Mouse (Mus musculus) thymus, adult 2 months (tissue): ENCODE measurements around the gene Srgap3. TPM values are rescaled to one million over a fixed set of nuclear protein-coding genes. Genes with fewer than 3 reads are reported as not detected.

Experiments
- DNase-seq: peaks from one replicate; pipeline ENCODE4 v3.0.0; 2021
- H3K27ac ChIP-seq: fragments of 200-500 bp; 2 replicates; pipeline ENCODE4 v1.5.1; 2012; ENCODE audit warnings: low read length, control low read depth; ENCODE audit not compliant: control insufficient read depth, insufficient read depth
- H3K27me3 ChIP-seq: fragments of 200-500 bp; 2 replicates; pipeline ENCODE4 v1.6.1; 2012; ENCODE audit warnings: mild to moderate bottlenecking, low read length, moderate library complexity, mixed read lengths; ENCODE audit not compliant: control insufficient read depth, insufficient read depth
- H3K36me3 ChIP-seq: fragments of 200-500 bp; 2 replicates; pipeline ENCODE4 v1.6.1; 2012; ENCODE audit warnings: mild to moderate bottlenecking, low read length, moderate library complexity; ENCODE audit not compliant: control insufficient read depth, insufficient read depth
- H3K4me1 ChIP-seq: fragments of 200-500 bp; replicated peaks from 2 replicates; pipeline ENCODE4 v1.6.1; 2012; ENCODE audit warnings: low read length; ENCODE audit not compliant: control insufficient read depth, insufficient read depth
- H3K4me3 ChIP-seq: fragments of 200-500 bp; 2 replicates; pipeline ENCODE4 v1.5.1; 2012; ENCODE audit warnings: mild to moderate bottlenecking, low read length, control low read depth, moderate library complexity; ENCODE audit not compliant: control insufficient read depth, insufficient read depth
- CTCF ChIP-seq: fragments of 200-500 bp; IDR thresholded peaks from 2 replicates; pipeline ENCODE4 v1.5.1; 2012; ENCODE audit warnings: mild to moderate bottlenecking, control low read depth, low read length, moderate library complexity, borderline replicate concordance; ENCODE audit not compliant: control insufficient read depth, poor library complexity, insufficient read depth; ENCODE audit errors: extremely low read depth
- POLR2A ChIP-seq: fragments of 200-500 bp; IDR thresholded peaks from 2 replicates; pipeline ENCODE4 v1.6.1; 2012; ENCODE audit warnings: mild to moderate bottlenecking, low read length, control low read depth, moderate library complexity; ENCODE audit not compliant: control insufficient read depth, poor library complexity, insufficient read depth; ENCODE audit errors: extremely low read depth
- WGBS: fragments of 180-500 bp; shearing (Covaris S2); methylation state at CpG from one replicate; pipeline ENCODE4 v1.1.7; 2018; 5-methylcytosine and 5-hydroxymethylcytosine counted together
- polyA plus RNA-seq: library from polyadenylated mRNA; depleted of rRNA; stranded (reverse); fragments of >200 nt; gene quantifications from 2 replicates; pipeline ENCODE4 v1.2.3, GENCODE M21; 2012; rRNA removed

The Srgap3 gene
- polyA plus RNA-seq, 1 experiment: 3.8 TPM

DNA sequence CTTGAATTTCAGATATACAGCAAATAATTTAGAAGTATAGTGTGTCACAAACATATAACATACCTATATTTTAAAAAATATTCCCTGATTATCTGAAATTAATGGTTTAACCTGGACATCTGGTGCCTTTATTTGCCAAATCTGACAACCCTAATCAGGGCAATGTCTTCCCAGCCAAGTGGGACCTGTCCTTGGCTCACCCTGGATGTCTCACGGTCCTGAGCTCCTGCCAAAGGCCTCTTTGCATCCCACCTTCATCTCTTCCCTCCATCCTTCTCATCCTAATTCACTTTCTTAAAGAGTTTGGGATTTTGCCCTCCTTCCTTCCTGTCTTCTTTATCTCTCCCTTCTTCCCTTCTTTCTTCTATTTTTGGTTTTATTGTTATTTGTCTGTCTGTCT, 248.0 kb downstream of the Srgap3 start:
- DNase-seq: no peak
- WGBS: 91% methylated on average over 1 of the region's 1 CpGs
- Histone ChIP-seq H3K36me3 (no peaks in the 10 kb centered on the region), H3K27ac (no peak overlapping the region), H3K4me3 (no peak overlapping the region), H3K27me3 (no peaks in the 10 kb centered on the region), H3K4me1 (peaks cover 3% of the 10 kb centered on the region; the same call in 1 of the 2 replicates)
- TF ChIP-seq POLR2A (no peak), CTCF (no peak)

DNA sequence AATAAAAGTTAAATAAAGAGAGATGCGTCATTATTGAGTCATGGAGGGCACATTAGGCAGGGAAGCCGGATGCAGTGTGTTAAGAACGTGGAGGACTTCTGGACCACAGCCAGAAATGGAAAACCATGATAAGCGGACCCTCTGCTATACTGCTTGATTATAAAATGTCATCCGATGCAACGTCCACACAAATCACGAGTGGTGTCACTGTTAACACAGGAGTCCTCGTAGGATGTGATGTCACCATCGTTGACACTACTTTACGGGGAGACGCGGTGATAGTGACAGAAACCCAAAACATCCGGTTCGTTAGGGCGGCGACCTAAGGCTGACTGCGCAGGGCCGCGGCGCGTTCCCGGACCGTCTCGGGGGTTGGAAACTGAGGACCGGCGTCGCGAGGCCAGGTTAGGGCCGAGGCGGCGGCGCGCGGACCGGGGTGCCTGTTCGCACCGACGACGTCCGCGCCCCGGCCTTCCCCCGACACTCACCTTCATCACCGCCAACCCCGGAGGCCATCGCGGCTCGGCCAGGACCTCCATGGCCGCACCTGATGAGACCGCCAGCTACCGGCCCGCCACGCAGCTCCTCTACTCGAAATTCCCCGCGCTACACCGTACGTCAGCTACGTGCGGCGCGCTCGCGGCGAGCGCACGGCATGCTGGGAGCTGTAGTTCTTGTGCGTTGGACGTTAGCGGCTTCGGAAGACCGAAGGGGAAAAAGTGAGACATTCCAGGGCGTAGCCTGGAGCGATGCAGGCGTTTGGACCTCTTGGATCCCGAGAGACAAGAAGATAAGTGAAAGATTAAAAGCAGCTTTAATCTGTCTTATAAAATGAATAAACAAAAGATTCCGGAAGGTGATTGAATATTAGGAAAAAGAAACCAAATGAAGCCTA, 250.8 kb downstream of the Srgap3 start, which contains the start of gene Rad18:
Rad18 (minus strand) TSS at position 631 of the 895 bp plus-strand sequence.
- no peaks in the 10 kb centered on the region for H3K27me3 ChIP-seq
- peak; percentile 34; the same call in 1 of the 2 replicates for TF ChIP-seq CTCF
- TF ChIP-seq POLR2A: no peak
- DNase-seq: peak; percentile 85
- no peaks in the 10 kb centered on the region for H3K36me3 ChIP-seq
- WGBS: under 1% methylated on average over 77 of the region's 77 CpGs
- peak within 1 kb of the TSS; percentile 93 for H3K4me3 ChIP-seq
- peaks cover 3% of the 10 kb centered on the region; the same call in 1 of the 2 replicates for H3K4me1 ChIP-seq
- peak within 1 kb of the TSS; percentile 58 for H3K27ac ChIP-seq

DNA sequence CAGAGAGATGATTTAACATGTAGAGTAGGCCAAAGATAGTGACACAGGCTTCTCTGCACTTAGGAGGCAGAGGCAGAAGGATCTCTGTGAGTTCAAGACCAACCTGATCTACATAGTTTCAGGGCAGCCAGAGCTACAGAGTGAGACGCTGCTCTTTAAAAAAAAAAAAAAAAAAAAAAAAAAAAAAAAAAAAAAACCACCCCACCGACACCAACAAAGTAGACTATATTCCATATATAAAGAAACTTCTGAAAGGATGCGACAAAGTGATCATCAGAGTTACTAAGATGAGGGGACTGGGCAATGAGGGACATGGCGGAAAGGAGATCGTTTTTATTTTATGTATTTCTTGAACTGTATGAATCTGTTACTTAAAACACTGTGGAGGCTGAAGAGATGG, 252.6 kb downstream of the Srgap3 start:
- H3K36me3 ChIP-seq: no peaks in the 10 kb centered on the region; the same call in 1 of the 2 replicates
- 95% methylated on average over 5 of the region's 5 CpGs for WGBS
- TF ChIP-seq POLR2A (no peak), CTCF (no peak)
- H3K4me1 ChIP-seq: peaks cover 3% of the 10 kb centered on the region; the same call in 1 of the 2 replicates
- no peak overlapping the region for H3K4me3 ChIP-seq
- DNase-seq: no peak
- H3K27me3 ChIP-seq: no peaks in the 10 kb centered on the region
- H3K27ac ChIP-seq: no peak overlapping the region

DNA sequence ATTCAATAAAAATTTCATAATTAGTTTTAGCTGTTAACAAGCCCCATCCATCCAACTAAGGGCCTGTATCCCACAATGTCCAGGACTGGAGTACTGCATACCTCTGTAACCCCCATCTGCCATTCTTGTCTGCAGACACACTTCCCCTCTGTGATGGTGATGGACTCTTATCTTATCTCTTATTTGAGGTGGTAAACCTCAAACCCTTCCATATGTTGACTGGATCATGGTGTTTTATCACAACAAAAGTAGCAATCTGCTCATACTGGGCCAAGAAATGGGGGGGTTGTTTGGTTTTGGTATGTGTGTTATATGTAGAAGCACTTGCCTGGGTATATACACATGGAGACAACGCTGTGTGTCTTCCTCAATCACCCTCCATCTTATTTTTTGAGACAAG, 255.5 kb downstream of the Srgap3 start:
- DNase-seq: no peak
- no peaks in the 10 kb centered on the region for H3K27me3 ChIP-seq
- no peak overlapping the region for H3K4me3 ChIP-seq
- WGBS: 100% methylated on average over 1 of the region's 1 CpGs
- no peaks in the 10 kb centered on the region; the same call in 1 of the 2 replicates for H3K36me3 ChIP-seq
- no peak overlapping the region for H3K27ac ChIP-seq
- no peaks in the 10 kb centered on the region for H3K4me1 ChIP-seq
- TF ChIP-seq POLR2A (no peak), CTCF (no peak)

DNA sequence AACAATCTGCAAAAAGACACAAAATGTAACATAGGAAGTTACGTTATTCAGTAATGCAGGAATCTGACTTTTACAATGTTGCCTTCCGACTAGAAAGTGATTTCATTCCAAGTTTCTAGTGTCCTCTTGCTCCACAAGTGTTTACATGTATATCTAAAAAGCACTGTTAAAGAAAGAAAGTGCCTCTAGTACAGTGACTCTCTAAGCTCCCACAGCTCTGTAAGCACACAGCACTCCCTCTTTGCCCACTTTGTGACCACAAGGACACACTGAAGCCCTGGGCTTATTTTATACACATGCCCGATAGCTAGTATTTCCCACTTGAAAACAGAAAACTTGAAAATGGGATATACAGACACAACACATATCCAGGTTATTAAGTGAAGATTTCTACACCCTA, 259.0 kb downstream of the Srgap3 start:
- DNase-seq: no peak
- no peak overlapping the region for H3K4me3 ChIP-seq
- TF ChIP-seq CTCF (no peak), POLR2A (no peak)
- no peak overlapping the region for H3K27ac ChIP-seq
- no peaks in the 10 kb centered on the region for H3K4me1 ChIP-seq
- H3K27me3 ChIP-seq: no peaks in the 10 kb centered on the region
- H3K36me3 ChIP-seq: peaks cover 5% of the 10 kb centered on the region; the same call in 1 of the 2 replicates
- WGBS: 92% methylated on average over 3 of the region's 3 CpGs

DNA sequence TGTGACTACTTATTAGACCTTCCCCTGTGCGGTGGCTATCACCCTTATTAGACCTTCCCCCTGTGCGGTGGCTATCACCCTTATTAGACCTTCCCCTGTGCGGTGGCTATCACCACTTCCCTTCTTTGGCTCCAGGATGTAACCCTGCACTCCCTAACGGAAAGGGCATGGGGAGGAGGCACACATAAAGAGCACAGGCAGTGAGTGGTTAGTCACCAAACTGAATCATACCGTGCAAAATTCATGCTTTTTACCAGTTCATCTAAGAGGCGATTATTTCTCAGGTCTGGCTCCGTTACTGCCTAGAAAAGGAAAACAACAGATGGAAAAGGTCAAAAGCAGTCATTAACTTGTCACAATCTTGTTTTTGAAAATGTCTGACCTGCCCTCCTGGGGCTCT, 260.6 kb downstream of the Srgap3 start:
- H3K4me1 ChIP-seq: no peaks in the 10 kb centered on the region
- no peak overlapping the region for H3K27ac ChIP-seq
- H3K36me3 ChIP-seq: peaks cover 5% of the 10 kb centered on the region
- no peak for DNase-seq
- WGBS: 86% methylated on average over 7 of the region's 7 CpGs
- H3K4me3 ChIP-seq: no peak overlapping the region
- TF ChIP-seq CTCF: no peak
- no peak for TF ChIP-seq POLR2A
- no peaks in the 10 kb centered on the region for H3K27me3 ChIP-seq

DNA sequence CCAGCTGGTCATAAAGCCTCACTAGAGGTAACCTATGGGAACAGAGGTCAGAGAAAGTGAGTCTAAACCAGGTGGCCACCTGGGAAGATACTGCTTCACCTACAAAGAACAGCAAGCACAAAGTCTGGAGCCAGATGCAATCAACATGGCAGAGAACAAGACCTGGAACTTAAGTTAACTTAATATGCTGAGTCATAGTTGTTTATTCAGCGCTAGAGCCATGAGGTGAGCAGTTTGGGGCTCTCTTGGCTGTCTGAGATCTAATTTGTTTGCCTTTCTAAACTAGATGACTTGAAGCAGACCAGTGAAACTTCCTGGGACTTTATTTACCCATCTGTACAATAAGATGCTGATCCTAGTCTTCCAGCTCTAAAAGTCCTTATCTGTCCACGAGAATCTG, 263.0 kb downstream of the Srgap3 start:
- H3K27ac ChIP-seq: no peak overlapping the region
- peaks cover 17% of the 10 kb centered on the region for H3K36me3 ChIP-seq
- 87% methylated on average over 2 of the region's 2 CpGs for whole genome bisulfite sequencing
- TF ChIP-seq POLR2A (no peak), CTCF (no peak)
- H3K4me3 ChIP-seq: no peak overlapping the region
- H3K4me1 ChIP-seq: no peaks in the 10 kb centered on the region
- no peak for DNase-seq
- H3K27me3 ChIP-seq: no peaks in the 10 kb centered on the region

Other genes starting within 250 kb of the Srgap3 start
- gene Thumpd3, start 99.0 kb upstream of the Srgap3 start, polyA plus RNA-seq: 10.7 and 13.4 TPM in 2 replicates
- gene Setd5, start 130.1 kb upstream of the Srgap3 start, polyA plus RNA-seq: 51.8 and 52.2 TPM in 2 replicates
- 0.08 and 0.10 TPM in 2 replicates for gene Lhfpl4, start 248.1 kb upstream of the Srgap3 start, polyA plus RNA-seq